Mouse (Mus musculus): Measurements from ENCODE around the gene Greb1. TPM values are rescaled to one million over a fixed set of nuclear protein-coding genes. Genes with fewer than 3 reads are reported as not detected.

The Greb1 gene
- total RNA-seq, 1 experiment from 2014 or later = 0.05 TPM

DNA sequence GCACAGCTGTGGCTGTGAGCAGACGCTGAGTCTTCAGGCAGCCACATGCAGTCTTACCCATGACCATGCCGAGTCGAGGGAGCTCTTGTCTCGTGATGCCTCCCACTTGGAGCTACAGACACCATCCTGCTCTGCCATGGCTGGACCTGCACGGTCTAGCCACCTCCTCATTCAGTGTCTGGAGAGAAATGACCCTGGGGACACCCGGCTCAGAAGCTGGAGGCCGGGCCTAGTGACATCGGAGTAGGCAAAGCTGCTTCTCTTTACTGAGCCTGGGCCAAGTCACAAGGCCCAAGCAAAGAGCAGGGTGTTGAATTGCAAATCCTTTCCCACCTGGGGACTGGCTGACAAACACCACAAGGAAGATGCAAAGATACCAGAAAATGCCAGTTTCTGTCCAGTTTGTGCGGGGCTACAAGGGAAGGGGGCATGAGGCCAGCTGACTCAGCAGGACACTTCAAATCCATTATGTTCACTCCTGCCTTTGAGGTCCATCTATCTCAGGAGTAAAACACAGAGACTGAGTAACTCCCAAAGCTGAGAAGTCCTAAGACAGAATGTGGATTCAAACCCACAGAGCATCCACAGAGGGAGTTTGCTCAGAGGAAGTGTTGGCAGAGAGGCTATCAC is 153.8 kb downstream of the Greb1 start:
- no peak for ATAC-seq (replicated peaks; ENCODE audit: low read depth, poor library complexity, severe bottlenecking)

DNA sequence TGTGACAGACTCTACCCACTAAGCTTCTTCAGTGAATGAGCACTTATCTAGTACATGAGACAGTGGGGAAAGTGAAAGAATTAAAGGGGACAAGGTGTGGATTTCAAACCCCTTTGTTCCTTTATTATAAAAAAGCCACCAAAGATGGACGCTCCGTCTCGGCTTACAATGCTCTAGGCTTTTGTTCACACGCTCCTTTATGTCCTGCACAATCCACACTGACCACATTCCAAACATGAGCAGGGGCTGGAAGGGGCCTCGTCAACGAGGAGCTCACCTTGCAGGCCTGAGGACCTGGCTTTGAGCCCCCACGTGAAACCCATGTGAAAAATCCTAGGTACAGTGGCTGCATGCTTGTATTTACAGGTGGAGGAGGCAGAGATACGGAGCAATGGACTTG is 156.0 kb downstream of the Greb1 start:
- ATAC-seq (replicated peaks; ENCODE audit: low read depth, poor library complexity, severe bottlenecking) = no peak

DNA sequence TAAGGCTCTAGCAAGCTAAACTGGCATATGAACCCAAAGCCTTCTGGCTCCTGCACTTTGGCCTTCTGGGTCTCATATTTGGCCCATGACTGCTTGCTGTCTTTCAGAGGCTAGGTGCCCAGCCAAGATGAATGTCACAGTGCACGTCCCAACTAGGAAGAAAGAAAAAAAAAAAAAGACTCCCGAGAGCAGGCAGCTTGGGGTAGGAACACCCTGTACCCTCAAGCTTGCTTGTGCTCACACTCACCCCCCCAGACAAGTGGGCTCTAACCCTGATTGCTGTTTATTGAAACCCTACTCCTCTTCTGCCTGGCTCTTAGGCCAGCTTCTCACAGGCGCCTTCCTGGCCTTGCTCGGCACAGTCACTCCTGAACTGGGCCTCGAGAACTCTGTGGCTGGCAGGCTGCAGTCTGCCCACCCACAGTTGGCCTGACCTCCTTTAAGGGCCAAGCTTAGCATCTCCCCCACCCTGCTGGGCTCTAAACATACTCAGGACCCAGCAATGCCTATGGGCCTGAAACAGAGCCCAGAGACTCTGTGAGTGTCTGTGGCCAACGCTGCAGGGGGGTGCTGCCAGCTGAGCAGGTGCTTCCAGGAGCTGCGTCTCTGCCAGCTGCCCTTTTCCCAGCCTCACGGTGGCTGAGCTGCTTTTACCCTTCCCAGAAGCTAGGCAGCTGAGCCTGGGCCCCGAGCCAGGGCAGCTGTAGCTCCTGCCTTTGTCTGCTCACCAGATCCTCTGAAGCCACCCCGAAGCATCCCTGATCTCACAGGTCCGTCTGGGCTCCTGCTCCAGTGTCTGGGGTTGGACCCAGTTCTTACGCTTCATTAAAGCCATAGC is 157.0 kb downstream of the Greb1 start:
- ATAC-seq (replicated peaks; ENCODE audit: low read depth, poor library complexity, severe bottlenecking) = no peak

DNA sequence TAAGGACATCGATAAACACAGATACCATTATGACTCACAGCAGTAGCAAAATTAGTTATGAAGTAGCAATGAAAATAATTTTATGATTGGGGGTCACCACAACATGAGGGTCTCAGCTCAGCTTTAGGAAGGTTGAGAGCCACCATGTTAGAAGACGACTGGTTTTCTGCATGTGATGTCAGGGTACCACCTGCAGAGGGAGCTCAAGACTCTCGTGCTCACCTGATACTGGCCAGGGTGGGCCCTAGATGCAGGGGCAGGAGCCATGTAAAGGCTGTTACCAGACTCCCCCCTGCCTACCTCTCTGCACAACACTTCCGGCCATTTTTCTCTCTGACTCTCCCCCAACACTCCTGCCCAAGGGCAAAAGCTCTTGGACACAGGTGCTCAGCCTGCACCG is 158.7 kb downstream of the Greb1 start:
- ATAC-seq (replicated peaks; ENCODE audit: low read depth, poor library complexity, severe bottlenecking) = 0 out of 2 replicates have a peak, but pooled peaks have one; percentile 32

DNA sequence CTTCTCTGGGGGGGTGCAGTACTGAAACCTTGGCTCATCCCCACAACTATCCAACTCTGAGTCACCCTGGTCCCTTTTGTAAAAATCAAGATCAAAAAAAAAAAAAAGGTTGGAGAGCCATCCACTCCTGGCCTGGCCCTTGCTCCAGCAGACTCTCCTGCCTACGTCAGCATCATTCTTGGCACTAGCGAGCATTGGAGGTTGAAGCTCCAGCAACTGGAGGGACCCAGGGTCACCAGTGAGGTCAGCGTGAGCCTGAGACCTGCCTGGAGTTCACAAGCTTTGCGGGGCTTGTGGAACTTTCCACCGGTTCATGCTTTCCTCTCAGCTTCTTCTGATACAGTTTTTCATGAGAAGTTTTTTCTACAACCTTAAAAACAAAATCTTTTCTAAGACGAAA is 160.6 kb downstream of the Greb1 start:
- no peak for ATAC-seq (replicated peaks; ENCODE audit: low read depth, poor library complexity, severe bottlenecking)

DNA sequence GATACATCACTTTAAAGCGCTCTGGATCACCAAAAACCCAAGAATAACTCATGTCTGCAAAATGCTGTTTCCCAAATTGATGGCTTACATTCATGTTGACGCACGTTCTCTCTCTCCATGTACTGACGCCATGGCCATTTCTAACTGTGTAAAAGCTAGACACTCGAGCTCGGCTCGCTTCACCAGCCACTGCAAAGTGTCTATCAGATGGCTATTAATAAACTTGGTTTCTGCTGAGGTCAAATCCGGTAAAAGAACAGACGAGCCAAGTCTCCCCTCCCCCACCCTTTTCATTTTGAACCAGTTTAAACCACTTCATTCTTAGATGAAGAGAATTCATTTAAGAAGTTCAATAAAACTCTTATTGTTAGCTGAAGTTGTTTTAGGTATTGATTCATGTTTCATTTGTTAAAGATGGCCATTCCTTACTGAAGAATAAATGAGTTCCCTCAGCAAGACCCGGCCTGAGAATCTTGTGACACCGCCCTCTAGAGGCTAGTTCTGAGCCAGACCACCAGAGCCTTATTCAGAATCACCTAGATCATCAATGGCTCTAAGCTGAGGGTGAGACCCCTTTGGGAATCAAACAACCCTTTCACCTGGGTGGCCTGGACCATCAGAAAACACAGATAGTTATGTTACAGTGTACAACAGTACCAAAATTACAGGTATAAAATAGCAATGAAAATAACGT is 161.5 kb downstream of the Greb1 start:
- ATAC-seq (replicated peaks; ENCODE audit: low read depth, poor library complexity, severe bottlenecking) = peak; percentile 59; the same call in 1 of the 2 replicates

DNA sequence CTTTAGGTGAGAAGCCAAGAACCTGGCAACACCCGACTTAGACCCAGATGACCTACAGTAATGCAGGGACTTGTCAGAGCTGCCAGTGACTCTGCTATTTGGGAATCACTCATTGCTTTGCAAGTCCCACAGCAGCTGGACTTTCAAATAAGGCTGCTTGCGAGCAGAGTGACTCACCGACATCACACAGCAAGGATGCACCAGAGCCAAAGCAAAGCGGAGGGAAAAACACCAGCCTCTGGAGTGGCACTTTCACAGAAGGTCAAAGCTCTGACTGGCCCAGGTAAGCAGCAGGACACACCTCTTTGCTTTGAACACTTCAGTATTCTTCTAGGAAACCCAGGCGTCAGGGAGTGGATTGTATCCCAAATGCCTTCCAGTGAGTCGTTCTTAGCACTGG is 164.9 kb downstream of the Greb1 start:
- ATAC-seq (replicated peaks; ENCODE audit: low read depth, poor library complexity, severe bottlenecking) = no peak

DNA sequence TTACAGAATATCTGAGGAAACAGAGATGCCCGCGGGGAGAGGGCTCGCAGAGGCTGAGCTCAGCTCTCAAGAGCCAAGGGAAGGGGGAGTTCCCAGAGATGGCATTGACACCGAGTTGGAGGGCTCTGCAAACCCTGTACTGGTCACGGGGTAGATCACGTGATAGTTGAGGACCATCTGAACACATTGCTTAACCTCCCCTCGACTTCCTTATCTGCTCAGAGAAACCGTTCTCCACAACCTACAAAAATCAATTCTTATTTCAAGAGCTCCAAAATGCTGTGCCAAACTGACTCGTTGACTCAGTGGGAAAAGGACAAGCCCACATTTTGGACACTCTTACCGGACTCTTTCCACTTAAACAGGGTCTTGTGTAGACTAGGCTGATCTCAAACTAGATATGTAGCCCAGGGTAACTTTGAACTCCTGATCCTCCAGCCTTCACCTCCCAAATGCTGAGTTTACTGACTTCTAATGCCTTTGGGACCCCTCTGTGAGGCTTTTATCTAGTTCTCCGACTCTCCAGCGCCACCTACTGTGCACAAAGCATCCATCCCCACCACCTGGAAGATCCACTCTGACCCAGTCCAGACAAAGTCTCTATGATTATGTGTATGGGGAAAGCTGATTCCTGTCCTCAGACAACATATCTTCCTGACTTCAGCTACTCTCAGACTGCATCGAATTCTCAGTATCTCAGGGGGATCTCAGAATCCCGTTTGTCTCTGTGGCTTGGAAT is 166.4 kb downstream of the Greb1 start:
- peak; percentile 53 for ATAC-seq (replicated peaks; ENCODE audit: low read depth, poor library complexity, severe bottlenecking)

DNA sequence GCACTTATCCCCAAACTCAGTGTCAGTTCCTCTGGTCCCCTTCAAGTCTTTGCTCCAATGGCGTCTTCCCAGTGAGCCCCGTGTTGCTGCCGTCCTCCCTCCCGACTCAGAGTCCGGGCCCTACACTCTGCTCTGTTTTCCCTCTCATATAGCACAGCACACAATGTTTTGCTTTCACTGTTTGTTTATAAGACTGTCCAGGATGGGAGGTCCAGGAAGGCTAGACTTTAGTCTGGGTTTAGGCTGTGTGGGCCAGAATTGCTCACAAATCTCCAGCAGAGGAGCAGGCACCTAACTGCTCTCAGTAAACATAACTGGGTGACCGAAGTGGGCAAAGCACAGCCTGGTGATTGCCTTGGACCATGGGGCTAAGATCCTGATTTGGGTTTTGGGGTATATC is 167.5 kb downstream of the Greb1 start:
- no peak for ATAC-seq (replicated peaks; ENCODE audit: low read depth, poor library complexity, severe bottlenecking)

DNA sequence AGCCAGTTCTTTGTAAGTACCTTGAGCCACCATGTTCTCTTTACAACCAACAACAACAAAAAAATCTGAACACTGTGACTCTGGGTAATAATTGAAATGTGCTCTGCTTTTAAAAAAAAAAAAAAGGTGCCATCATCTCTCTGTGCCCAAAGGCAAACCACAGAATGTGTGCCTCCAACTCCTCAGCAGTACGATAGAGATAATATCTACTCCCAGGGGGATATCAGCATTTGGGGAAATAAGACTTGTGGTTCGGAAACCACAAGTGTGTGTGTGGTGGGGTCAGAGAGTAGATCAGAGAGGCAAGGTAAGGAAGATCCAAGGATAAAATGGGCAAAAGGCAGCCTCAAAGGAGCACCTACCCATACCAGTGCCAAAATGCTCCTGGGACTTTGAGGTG is 169.3 kb downstream of the Greb1 start:
- ATAC-seq (replicated peaks; ENCODE audit: low read depth, poor library complexity, severe bottlenecking) = peak; percentile 86

DNA sequence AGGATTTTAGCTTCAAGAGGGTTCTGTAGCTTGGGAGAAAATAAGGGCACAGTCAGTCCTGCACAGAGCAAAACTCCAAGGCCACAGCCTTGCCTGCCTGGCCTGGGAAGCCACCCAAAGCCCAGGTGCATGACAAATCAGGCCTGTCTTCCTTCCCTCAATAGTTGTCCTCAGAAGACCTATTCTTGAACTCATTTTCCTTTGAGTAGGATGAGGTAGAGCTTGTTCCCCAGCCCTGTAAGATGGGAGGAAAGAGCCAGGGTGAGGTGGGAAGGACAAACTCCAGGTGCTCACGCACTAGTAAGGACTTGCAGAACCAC is 169.9 kb downstream of the Greb1 start:
- no peak for ATAC-seq (replicated peaks; ENCODE audit: low read depth, poor library complexity, severe bottlenecking)

DNA sequence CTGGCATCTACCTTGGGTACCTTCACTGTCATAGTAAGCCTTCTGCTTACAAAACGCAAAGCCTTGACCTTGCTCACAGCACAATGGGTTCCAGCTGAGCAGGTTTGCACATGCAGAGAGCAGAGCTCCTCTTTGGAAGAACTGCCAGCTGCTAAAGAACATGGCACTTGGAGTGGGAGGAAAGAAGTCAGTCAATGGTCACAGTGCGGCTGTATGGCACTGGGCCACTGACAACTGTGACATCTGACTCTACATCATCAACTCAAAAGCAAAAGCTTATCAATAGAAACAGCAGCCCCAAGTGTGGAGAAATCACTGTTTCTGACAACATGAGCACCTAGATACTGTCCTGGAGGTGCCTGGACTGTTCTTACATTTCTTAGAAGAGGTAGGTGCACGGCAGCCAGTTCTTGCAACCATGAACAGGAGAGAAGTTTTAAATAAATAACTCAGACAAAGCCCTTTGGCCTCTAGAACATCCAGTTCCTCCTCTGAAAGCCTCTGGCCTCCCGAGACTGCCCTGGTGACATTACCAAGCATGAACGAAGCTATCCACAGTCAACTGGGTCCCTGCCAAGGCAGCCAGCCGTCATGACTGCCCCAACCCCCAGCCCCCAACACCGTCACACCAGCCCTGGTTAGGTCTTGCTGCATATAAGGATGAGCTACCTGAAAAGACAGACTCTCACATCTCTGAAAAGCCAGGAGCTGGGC is 170.4 kb downstream of the Greb1 start:
- ATAC-seq (replicated peaks; ENCODE audit: low read depth, poor library complexity, severe bottlenecking) = no peak

Other genes starting within 250 kb of the Greb1 start
- gene Lpin1, start 189.9 kb downstream of the Greb1 start, total RNA-seq (2017) = 11.6 and 15.3 TPM in 2 replicates
- not detected in 2 replicates for gene Ntsr2, start 147.5 kb downstream of the Greb1 start, total RNA-seq (2017)
- 38.9 and 54.0 TPM in 2 replicates for gene E2f6, start 10.1 kb upstream of the Greb1 start, total RNA-seq (2017)
- gene Rock2, start 94.0 kb upstream of the Greb1 start, total RNA-seq (2017) = 78.2 and 80.4 TPM in 2 replicates
- gene Pqlc3, start 199.5 kb upstream of the Greb1 start, total RNA-seq (2017) = 14.1 and 17.2 TPM in 2 replicates
- 0.87 TPM in 1 of 2 replicates, not detected in the other for gene 2410004P03Rik, start 210.8 kb upstream of the Greb1 start, total RNA-seq (2017)